Mouse (Mus musculus) hematopoietic stem cell, adult 5-6 weeks (primary cell): ENCODE measurements around the gene Ccl7. TPM values are rescaled to one million over a fixed set of nuclear protein-coding genes. Genes with fewer than 3 reads are reported as not detected.

Experiments
- ATAC-seq, 2 experiments: fragments of 125-278 bp in 1 of 2; replicated peaks in 1 of 2; 2 replicates each; pipeline ENCODE4 v1.8.0; 2016 to 2017; ENCODE audit warnings: inconsistent platforms in 2 of 2, mild to moderate bottlenecking in 2 of 2, moderate number of reproducible peaks in 2 of 2, low read depth in 1 of 2, moderate TSS enrichment in 1 of 2; ENCODE audit not compliant: low FRiP score in 2 of 2, poor library complexity in 2 of 2, severe bottlenecking in 2 of 2, insufficient read depth in 1 of 2, low TSS enrichment in 1 of 2
- total RNA-seq: library from RNA; stranded (forward); fragments of 172-1452, 232-1000 nt; gene quantifications from 2 replicates; pipeline ENCODE4 v1.2.3, GENCODE M21; 2017

Gene Ccl7
- total RNA-seq, 1 experiment from 2014 or later, result not detected

- no peak for ATAC-seq
These were observed 28.2 kb downstream of the Ccl7 start for GRCm38 (mm10) chr11:82073686-82074085.

- no peak for ATAC-seq
These were observed 31.5 kb downstream of the Ccl7 start for GRCm38 (mm10) chr11:82077031-82077430.

DNA sequence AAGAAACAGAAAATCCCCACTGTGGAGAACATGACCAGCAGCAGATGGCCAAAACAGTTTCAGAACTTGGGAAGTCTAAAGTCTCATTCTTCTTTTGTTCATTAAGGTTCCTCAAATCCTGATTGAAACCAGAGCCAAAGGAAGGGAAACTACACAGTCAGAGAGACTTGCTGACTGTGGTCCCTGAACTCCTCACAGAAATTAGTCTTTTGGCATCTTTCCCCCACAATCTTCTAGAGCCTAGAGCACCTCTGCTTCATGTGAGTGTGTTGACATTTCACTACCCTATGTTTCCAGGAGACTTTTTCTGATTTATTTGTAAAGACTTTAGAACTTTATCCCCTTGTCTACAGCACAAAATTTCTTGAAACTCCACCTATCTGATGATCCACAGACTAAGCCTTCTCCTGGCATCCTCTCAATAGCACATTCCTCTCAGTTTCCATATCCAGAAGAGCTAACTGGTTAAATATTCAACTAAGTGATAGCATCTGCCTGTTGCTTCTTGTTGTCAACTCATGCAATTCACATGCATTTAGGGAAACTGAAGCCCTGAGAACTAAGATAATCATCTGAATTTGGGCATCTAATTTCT, 32.7 kb downstream of the Ccl7 start:
- no peak for ATAC-seq

DNA sequence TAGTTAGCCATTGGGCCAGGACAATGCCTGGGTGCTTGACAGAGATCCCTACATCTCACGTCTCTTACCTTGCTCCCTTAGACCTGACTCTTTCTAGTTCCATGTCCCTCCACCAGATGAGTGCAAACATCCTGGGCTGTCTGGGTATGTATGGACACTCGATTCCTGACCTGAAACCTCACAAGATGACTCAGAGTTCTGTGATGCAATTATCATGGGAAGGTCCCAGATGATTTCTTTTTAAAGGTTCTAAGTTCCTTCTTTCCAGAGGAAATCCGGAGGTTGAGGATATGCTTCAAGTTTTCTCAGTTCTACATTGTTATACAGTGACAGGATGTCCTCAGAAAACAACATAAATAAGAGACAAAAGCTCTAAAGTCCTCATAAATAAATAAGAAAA, 35.4 kb downstream of the Ccl7 start:
- ATAC-seq, result no peak

DNA sequence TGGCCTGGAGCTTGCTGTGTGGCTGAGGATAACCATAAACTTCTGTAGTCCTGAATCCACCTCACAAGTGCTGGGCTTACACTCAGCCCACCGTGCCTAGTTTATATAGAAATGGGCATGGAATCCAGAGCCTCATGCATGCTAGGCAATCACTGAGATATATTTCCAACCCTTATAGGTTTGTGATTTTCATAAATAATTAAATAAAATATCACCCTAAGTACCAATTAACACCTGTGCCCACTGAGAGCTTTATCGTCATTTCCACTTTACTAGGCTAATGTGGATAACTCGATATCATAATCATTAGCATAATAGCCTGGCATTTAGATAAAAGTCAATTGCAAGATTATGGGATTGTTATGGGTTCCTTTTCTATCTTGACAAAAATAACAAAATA, 38.8 kb downstream of the Ccl7 start:
- no peak for ATAC-seq

Other genes with a start within 250 kb of the Ccl7 start
- not detected in 2 replicates for gene 5530401A14Rik, start 185.0 kb upstream of the Ccl7 start, total RNA-seq
- not detected in 2 replicates for gene Asic2, start 77.3 kb upstream of the Ccl7 start, total RNA-seq
- gene Ccl2, start 10.1 kb upstream of the Ccl7 start, total RNA-seq, result 3.8 and 5.8 TPM in 2 replicates
- not detected in 2 replicates for gene Gm17268, start 7.2 kb upstream of the Ccl7 start, total RNA-seq
- not detected in 2 replicates for gene Ccl11, start 12.1 kb downstream of the Ccl7 start, total RNA-seq
- gene Ccl12, start 56.1 kb downstream of the Ccl7 start, total RNA-seq, result not detected in 2 replicates
- not detected in 2 replicates for gene Ccl8, start 69.5 kb downstream of the Ccl7 start, total RNA-seq